Mouse (Mus musculus) heart, embryonic 15.5 days (tissue): ENCODE data around the gene Myoz1. TPM values are rescaled to one million over a fixed set of nuclear protein-coding genes. Genes with fewer than 3 reads are reported as not detected.

ENCODE experiments used
- ATAC-seq: fragments of 200-750 bp; cut with Nextera tagmentation; replicated peaks from 2 replicates; pipeline ENCODE4 v1.8.0; 2017; ENCODE audit warnings: low read depth, moderate TSS enrichment; ENCODE audit not compliant: insufficient number of reproducible peaks, insufficient read depth, low FRiP score
- H3K27ac ChIP-seq: fragments of 300-500 bp; sonication (generic); 2 replicates; pipeline ENCODE4 v1.5.1; 2015; ENCODE audit warnings: mild to moderate bottlenecking, inconsistent platforms
- H3K27me3 ChIP-seq: fragments of 300-500 bp; sonication (generic); 2 replicates; pipeline ENCODE4 v1.6.1; 2015; ENCODE audit warnings: inconsistent platforms
- H3K36me3 ChIP-seq: fragments of 300-500 bp; sonication (generic); 2 replicates; pipeline ENCODE4 v1.6.1; 2015; ENCODE audit warnings: mild to moderate bottlenecking, inconsistent platforms
- H3K4me1 ChIP-seq: fragments of 300-500 bp; sonication (generic); replicated peaks from 2 replicates; pipeline ENCODE4 v1.6.1; 2015; ENCODE audit warnings: inconsistent platforms
- H3K4me2 ChIP-seq: fragments of 300-500 bp; sonication (generic); 2 replicates; pipeline ENCODE4 v1.6.1; 2015; ENCODE audit warnings: inconsistent platforms, mild to moderate bottlenecking, moderate library complexity
- H3K4me3 ChIP-seq: fragments of 300-500 bp; sonication (generic); 2 replicates; pipeline ENCODE4 v1.5.1; 2015; ENCODE audit warnings: mild to moderate bottlenecking, inconsistent platforms
- H3K9ac ChIP-seq: fragments of 300-500 bp; sonication (generic); 2 replicates; pipeline ENCODE4 v1.6.1; 2015; ENCODE audit warnings: mild to moderate bottlenecking, inconsistent platforms
- H3K9me3 ChIP-seq: fragments of 300-500 bp; sonication (generic); replicated peaks from 2 replicates; pipeline ENCODE4 v1.6.1; 2016; ENCODE audit warnings: inconsistent platforms
- WGBS: fragments of 180-500 bp; shearing (Covaris S2); methylation state at CpG from one replicate; pipeline ENCODE4 v1.1.7; 2015; ENCODE audit warnings: mixed read lengths; 5-methylcytosine and 5-hydroxymethylcytosine counted together
- microRNA-seq: library from miRNA; unstranded; fragments of <30 nt; microRNA quantifications from one replicate; pipeline ENCODE4, GENCODE M21; 2016
- polyA plus RNA-seq: library from polyadenylated mRNA; unstranded; fragments of >200 nt; fragmentation: Nextera tagmentation; extraction: Ambion mirVana; gene quantifications from 2 replicates; pipeline ENCODE4 v1.2.1, GENCODE M21; 2015

The Myoz1 gene
- polyA plus RNA-seq, 1 experiment from 2014 or later, result 11.6 TPM

GRCm38 (mm10) chr14:20612820-20613219 is 43.5 kb downstream of the Myoz1 start:
- H3K27ac ChIP-seq, result no peak overlapping the region
- no peak overlapping the region for H3K9ac ChIP-seq
- WGBS, result 83% methylated on average over 1 of the region's 1 CpGs
- H3K4me1 ChIP-seq, result peaks cover 18% of the 10 kb centered on the region
- ATAC-seq, result no peak
- no peaks in the 10 kb centered on the region for H3K9me3 ChIP-seq
- H3K4me3 ChIP-seq, result no peak overlapping the region
- no peaks in the 10 kb centered on the region for H3K36me3 ChIP-seq
- H3K4me2 ChIP-seq, result no peak overlapping the region
- no peaks in the 10 kb centered on the region for H3K27me3 ChIP-seq

- no peak overlapping the region for H3K9ac ChIP-seq
- peak overlapping the region; percentile 7; the same call in 1 of the 2 replicates for H3K4me3 ChIP-seq
- 38% methylated on average over 4 of the region's 4 CpGs for WGBS
These were observed 46.2 kb downstream of the Myoz1 start for GRCm38 (mm10) chr14:20610146-20610545.

GRCm38 (mm10) chr14:20609519-20609918 is 46.8 kb downstream of the Myoz1 start:
- H3K4me3 ChIP-seq, result no peak overlapping the region
- WGBS, result 39% methylated on average over 3 of the region's 3 CpGs
- peak overlapping the region; percentile 84 for H3K27ac ChIP-seq
- no peaks in the 10 kb centered on the region for H3K27me3 ChIP-seq
- H3K9ac ChIP-seq, result no peak overlapping the region
- no peak for ATAC-seq
- H3K4me1 ChIP-seq, result peaks cover 23% of the 10 kb centered on the region
- peaks cover 3% of the 10 kb centered on the region; the same call in 1 of the 2 replicates for H3K36me3 ChIP-seq
- H3K4me2 ChIP-seq, result peak overlapping the region; percentile 49
- H3K9me3 ChIP-seq, result no peaks in the 10 kb centered on the region

More at GRCm38 (mm10) chr14:20610146-20610545, 46.2 kb downstream of the Myoz1 start:
- ATAC-seq, result peak; percentile 86
- peaks cover 3% of the 10 kb centered on the region; the same call in 1 of the 2 replicates for H3K36me3 ChIP-seq
- no peaks in the 10 kb centered on the region for H3K9me3 ChIP-seq
- peaks cover 23% of the 10 kb centered on the region for H3K4me1 ChIP-seq
- peak overlapping the region; percentile 84 for H3K27ac ChIP-seq
- peak overlapping the region; percentile 49 for H3K4me2 ChIP-seq
- H3K27me3 ChIP-seq, result no peaks in the 10 kb centered on the region

DNA sequence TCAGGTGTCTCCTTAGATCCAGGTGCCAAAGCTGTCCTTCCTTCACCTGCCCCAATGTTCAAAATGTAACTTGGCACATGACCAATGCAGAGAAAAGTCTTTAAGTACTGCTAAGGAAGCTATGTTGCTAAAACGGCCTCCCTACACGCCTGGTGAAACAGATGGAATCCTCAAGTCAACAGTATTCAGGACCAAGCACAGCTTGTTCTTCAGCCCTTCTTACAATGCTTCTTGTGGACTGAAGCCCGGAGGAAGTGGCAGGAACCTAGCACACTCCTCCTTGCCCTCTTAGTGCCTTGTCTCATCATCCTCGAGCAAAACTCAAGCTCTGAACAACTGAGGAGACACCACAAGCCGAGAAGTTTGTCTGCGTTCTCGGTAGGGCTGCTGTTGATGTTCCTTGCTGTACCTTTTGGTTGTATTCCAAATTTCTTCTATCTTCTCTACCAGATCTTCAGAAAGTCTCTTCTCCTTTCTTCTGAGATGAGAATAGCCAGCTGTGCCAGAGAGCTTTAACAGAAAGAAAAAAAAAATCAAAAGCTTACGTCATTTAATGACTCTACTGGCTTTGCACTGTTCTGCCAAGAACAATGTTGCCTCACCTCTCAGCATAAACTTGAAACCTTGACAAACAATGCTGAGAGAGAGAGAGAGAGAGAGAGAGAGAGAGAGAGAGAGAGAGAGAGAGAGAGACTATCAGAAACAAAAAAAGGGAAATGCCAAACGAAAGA is 48.8 kb downstream of the Myoz1 start:
- peak overlapping the region; percentile 62 for H3K27ac ChIP-seq
- 60% methylated on average over 9 of the region's 9 CpGs for WGBS
- peaks cover 23% of the 10 kb centered on the region for H3K4me1 ChIP-seq
- peaks cover 3% of the 10 kb centered on the region; the same call in 1 of the 2 replicates for H3K36me3 ChIP-seq
- no peaks in the 10 kb centered on the region for H3K27me3 ChIP-seq
- no peak for ATAC-seq
- no peak overlapping the region for H3K9ac ChIP-seq
- no peak overlapping the region for H3K4me2 ChIP-seq
- no peak overlapping the region for H3K4me3 ChIP-seq
- H3K9me3 ChIP-seq, result no peaks in the 10 kb centered on the region

GRCm38 (mm10) chr14:20601287-20601686 is 55.1 kb downstream of the Myoz1 start:
- ATAC-seq, result no peak
- H3K27ac ChIP-seq, result no peak overlapping the region
- H3K27me3 ChIP-seq, result no peaks in the 10 kb centered on the region
- no peak overlapping the region for H3K9ac ChIP-seq
- 85% methylated on average over 1 of the region's 1 CpGs for WGBS
- H3K9me3 ChIP-seq, result no peaks in the 10 kb centered on the region
- H3K4me1 ChIP-seq, result peaks cover 6% of the 10 kb centered on the region
- no peak overlapping the region for H3K4me2 ChIP-seq
- no peak overlapping the region for H3K4me3 ChIP-seq
- H3K36me3 ChIP-seq, result no peaks in the 10 kb centered on the region

GRCm38 (mm10) chr14:20600203-20600602 is 56.1 kb downstream of the Myoz1 start:
- no peak for ATAC-seq
- Histone ChIP-seq H3K4me3 (no peak overlapping the region), H3K27me3 (no peaks in the 10 kb centered on the region), H3K9ac (no peak overlapping the region), H3K4me2 (no peak overlapping the region), H3K9me3 (no peaks in the 10 kb centered on the region), H3K27ac (peak overlapping the region; percentile 45), H3K4me1 (peaks cover 10% of the 10 kb centered on the region), H3K36me3 (no peaks in the 10 kb centered on the region)
- 47% methylated on average over 2 of the region's 2 CpGs for WGBS

GRCm38 (mm10) chr14:20599542-20599941 is 56.8 kb downstream of the Myoz1 start:
- H3K4me3 ChIP-seq, result no peak overlapping the region
- H3K9ac ChIP-seq, result no peak overlapping the region
- H3K4me2 ChIP-seq, result peak overlapping the region; percentile 9; the same call in 1 of the 2 replicates
- 0 out of 2 replicates have a peak, but pooled peaks have one; percentile 39 for ATAC-seq
- H3K36me3 ChIP-seq, result no peaks in the 10 kb centered on the region
- H3K27me3 ChIP-seq, result no peaks in the 10 kb centered on the region
- WGBS, result 26% methylated on average over 2 of the region's 2 CpGs
- peaks cover 10% of the 10 kb centered on the region for H3K4me1 ChIP-seq
- H3K9me3 ChIP-seq, result no peaks in the 10 kb centered on the region
- peak overlapping the region; percentile 31; the same call in 1 of the 2 replicates for H3K27ac ChIP-seq

Small RNAs within 50 kb of the gene (microRNA-seq; reads per million reads assigned to microRNA genes)
- not detected for gene Mir6946

Other genes starting within 250 kb of the Myoz1 start
- 0.40 and 0.46 TPM in 2 replicates for gene Cfap70, start 204.3 kb downstream of the Myoz1 start, polyA plus RNA-seq
- 40.6 and 44.8 TPM in 2 replicates for gene Anxa7, start 176.4 kb downstream of the Myoz1 start, polyA plus RNA-seq
- gene Mss51, start 159.6 kb downstream of the Myoz1 start, polyA plus RNA-seq, result 0.45 and 0.56 TPM in 2 replicates
- gene Ppp3cb, start 110.0 kb downstream of the Myoz1 start, polyA plus RNA-seq, result 30.6 and 34.9 TPM in 2 replicates
- 4.0 and 4.8 TPM in 2 replicates for gene Usp54, start 15.5 kb downstream of the Myoz1 start, polyA plus RNA-seq
- gene Synpo2l, start 11.8 kb upstream of the Myoz1 start, polyA plus RNA-seq, result 167 and 174 TPM in 2 replicates
- gene Sec24c, start 17.8 kb upstream of the Myoz1 start, polyA plus RNA-seq, result 57.3 and 82.4 TPM in 2 replicates
- 19.0 and 23.9 TPM in 2 replicates for gene Fut11, start 38.4 kb upstream of the Myoz1 start, polyA plus RNA-seq
- gene Chchd1, start 46.5 kb upstream of the Myoz1 start, polyA plus RNA-seq, result 159 and 218 TPM in 2 replicates
- gene Zswim8, start 51.0 kb upstream of the Myoz1 start, polyA plus RNA-seq, result 18.2 and 24.7 TPM in 2 replicates
- gene Ndst2, start 78.0 kb upstream of the Myoz1 start, polyA plus RNA-seq, result 13.8 and 17.8 TPM in 2 replicates
- 75.7 and 76.8 TPM in 2 replicates for gene Camk2g, start 137.5 kb upstream of the Myoz1 start, polyA plus RNA-seq
- gene Plau, start 180.1 kb upstream of the Myoz1 start, polyA plus RNA-seq, result 1.4 and 1.9 TPM in 2 replicates